Mouse (Mus musculus) heart, embryonic 13.5 days (tissue): ENCODE measurements around the gene Grb2. TPM values are rescaled to one million over a fixed set of nuclear protein-coding genes. Genes with fewer than 3 reads are reported as not detected.

Experiments
- ATAC-seq: fragments of 200-750 bp; cut with Nextera tagmentation; 2 replicates; pipeline ENCODE4 v1.8.0; 2017; ENCODE audit warnings: moderate TSS enrichment; ENCODE audit not compliant: insufficient number of reproducible peaks, low FRiP score, low TSS enrichment; ENCODE audit errors: extremely low read depth
- H3K27ac ChIP-seq: fragments of 300-500 bp; sonication (generic); replicated peaks from 2 replicates; pipeline ENCODE4 v1.5.1; 2015; ENCODE audit warnings: moderate library complexity, mild to moderate bottlenecking, inconsistent platforms
- H3K27me3 ChIP-seq: fragments of 300-500 bp; sonication (generic); replicated peaks from 2 replicates; pipeline ENCODE4 v1.6.1; 2015; ENCODE audit warnings: mild to moderate bottlenecking, inconsistent platforms
- H3K36me3 ChIP-seq: fragments of 300-500 bp; sonication (generic); 2 replicates; pipeline ENCODE4 v1.6.1; 2015; ENCODE audit warnings: mild to moderate bottlenecking, inconsistent platforms
- H3K4me1 ChIP-seq: fragments of 300-500 bp; sonication (generic); 2 replicates; pipeline ENCODE4 v1.6.1; 2015; ENCODE audit warnings: inconsistent platforms
- H3K4me2 ChIP-seq: fragments of 300-500 bp; sonication (generic); 2 replicates; pipeline ENCODE4 v1.6.1; 2015; ENCODE audit warnings: inconsistent platforms, mild to moderate bottlenecking, moderate library complexity
- H3K4me3 ChIP-seq: fragments of 300-500 bp; sonication (generic); 2 replicates; pipeline ENCODE4 v1.5.1; 2015; ENCODE audit warnings: moderate library complexity, mild to moderate bottlenecking, inconsistent platforms
- H3K9ac ChIP-seq: fragments of 300-500 bp; sonication (generic); 2 replicates; pipeline ENCODE4 v1.6.1; 2015; ENCODE audit warnings: inconsistent platforms, mild to moderate bottlenecking, moderate library complexity
- H3K9me3 ChIP-seq: fragments of 300-500 bp; sonication (generic); 2 replicates; pipeline ENCODE4 v1.6.1; 2016; ENCODE audit warnings: inconsistent platforms
- WGBS: fragments of 180-500 bp; shearing (Covaris S2); methylation state at CpG from one replicate; pipeline ENCODE4 v1.1.7; 2015; ENCODE audit warnings: mixed read lengths; 5-methylcytosine and 5-hydroxymethylcytosine counted together
- polyA plus RNA-seq: library from polyadenylated mRNA; unstranded; fragments of >200 nt; fragmentation: Nextera tagmentation; extraction: Ambion mirVana; gene quantifications from 2 replicates; pipeline ENCODE4 v1.2.1, GENCODE M21; 2015

Grb2 gene
- polyA plus RNA-seq, 1 experiment from 2014 or later, result 90.0 TPM

GRCm38 (mm10) chr11:115697722-115698121 is 10.7 kb downstream of the Grb2 start:
- Histone ChIP-seq H3K9ac (peak overlapping the region; percentile 89; the same call in 1 of the 2 replicates), H3K4me3 (peak overlapping the region; percentile 73; the same call in 1 of the 2 replicates), H3K27ac (peak overlapping the region; percentile 93), H3K9me3 (no peaks in the 10 kb centered on the region), H3K36me3 (peaks cover 23% of the 10 kb centered on the region), H3K27me3 (no peaks in the 10 kb centered on the region), H3K4me1 (peaks cover 72% of the 10 kb centered on the region), H3K4me2 (peak overlapping the region; percentile 91)
- no peak for ATAC-seq
- WGBS, result 76% methylated on average over 3 of the region's 3 CpGs

DNA sequence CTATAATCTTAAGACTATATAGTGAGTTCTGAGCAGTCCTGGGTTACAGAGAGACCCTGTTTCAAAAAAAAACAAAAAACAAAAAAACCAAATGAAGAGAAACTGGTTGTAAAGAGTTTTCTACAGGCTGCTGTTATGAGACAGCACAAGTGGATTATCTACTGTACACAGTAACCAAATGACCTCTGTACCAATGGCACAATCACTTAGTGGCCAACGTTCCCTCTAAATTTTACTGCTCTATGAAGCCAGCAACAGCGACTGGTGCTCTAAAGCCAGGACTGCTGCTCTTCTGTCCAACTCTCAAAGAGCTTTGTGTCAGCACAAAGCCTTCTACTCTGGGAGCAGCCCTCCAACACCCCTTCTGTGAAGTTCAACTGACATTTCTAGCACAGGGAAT is 11.3 kb downstream of the Grb2 start:
- Histone ChIP-seq H3K9me3 (no peaks in the 10 kb centered on the region), H3K27ac (peak overlapping the region; percentile 93), H3K4me3 (no peak overlapping the region), H3K9ac (peak overlapping the region; percentile 19; the same call in 1 of the 2 replicates), H3K4me1 (peaks cover 78% of the 10 kb centered on the region), H3K27me3 (no peaks in the 10 kb centered on the region), H3K36me3 (peaks cover 23% of the 10 kb centered on the region), H3K4me2 (peak overlapping the region; percentile 91)
- 61% methylated on average over 2 of the region's 2 CpGs for WGBS
- no peak for ATAC-seq

DNA sequence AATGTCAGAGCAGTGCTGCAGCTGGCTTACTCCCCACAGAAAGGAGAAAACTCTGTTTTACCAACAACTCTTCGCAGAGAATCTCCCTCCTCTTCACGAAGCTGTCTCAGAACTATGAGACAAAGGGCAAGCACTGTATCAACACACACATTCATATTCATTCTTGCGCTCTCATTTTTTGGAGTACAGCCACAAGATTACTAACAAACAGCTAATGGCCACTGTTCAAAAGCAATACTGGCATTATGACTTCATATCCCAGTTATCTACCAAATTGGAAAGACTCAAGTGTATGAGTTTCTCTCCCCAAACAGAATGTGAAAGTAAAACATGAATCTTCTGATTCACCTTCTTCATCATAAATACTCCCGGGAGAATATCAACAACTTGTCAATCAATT is 11.9 kb downstream of the Grb2 start:
- Histone ChIP-seq H3K9ac (peak overlapping the region; percentile 41; the same call in 1 of the 2 replicates), H3K4me2 (peak overlapping the region; percentile 3; the same call in 1 of the 2 replicates), H3K4me1 (peaks cover 85% of the 10 kb centered on the region), H3K27me3 (no peaks in the 10 kb centered on the region), H3K9me3 (no peaks in the 10 kb centered on the region), H3K4me3 (no peak overlapping the region), H3K27ac (peak overlapping the region; percentile 93), H3K36me3 (peaks cover 23% of the 10 kb centered on the region)
- no peak for ATAC-seq
- 75% methylated on average over 4 of the region's 4 CpGs for WGBS

GRCm38 (mm10) chr11:115693979-115694578 is 14.3 kb downstream of the Grb2 start:
- 78% methylated on average over 12 of the region's 12 CpGs for WGBS
- H3K27me3 ChIP-seq, result no peaks in the 10 kb centered on the region
- no peak overlapping the region for H3K4me2 ChIP-seq
- H3K4me3 ChIP-seq, result no peak overlapping the region
- H3K36me3 ChIP-seq, result peaks cover 31% of the 10 kb centered on the region
- no peaks in the 10 kb centered on the region for H3K9me3 ChIP-seq
- no peak overlapping the region; the same call in 1 of the 2 replicates for H3K9ac ChIP-seq
- H3K4me1 ChIP-seq, result peaks cover 85% of the 10 kb centered on the region
- ATAC-seq, result no peak
- 0 out of 2 replicates have a peak overlapping the region, but pooled peaks have one; percentile 24 for H3K27ac ChIP-seq

- no peak overlapping the region for H3K4me2 ChIP-seq
- ATAC-seq, result no peak
- peak overlapping the region; percentile 48 for H3K9ac ChIP-seq
- peaks cover 77% of the 10 kb centered on the region for H3K4me1 ChIP-seq
- peaks cover 33% of the 10 kb centered on the region for H3K36me3 ChIP-seq
- H3K4me3 ChIP-seq, result no peak overlapping the region
- H3K9me3 ChIP-seq, result no peaks in the 10 kb centered on the region
- WGBS, result 42% methylated on average over 5 of the region's 5 CpGs
- peak overlapping the region; percentile 80 for H3K27ac ChIP-seq
- H3K27me3 ChIP-seq, result no peaks in the 10 kb centered on the region
Measured at GRCm38 (mm10) chr11:115692800-115693199, 15.6 kb downstream of the Grb2 start.

DNA sequence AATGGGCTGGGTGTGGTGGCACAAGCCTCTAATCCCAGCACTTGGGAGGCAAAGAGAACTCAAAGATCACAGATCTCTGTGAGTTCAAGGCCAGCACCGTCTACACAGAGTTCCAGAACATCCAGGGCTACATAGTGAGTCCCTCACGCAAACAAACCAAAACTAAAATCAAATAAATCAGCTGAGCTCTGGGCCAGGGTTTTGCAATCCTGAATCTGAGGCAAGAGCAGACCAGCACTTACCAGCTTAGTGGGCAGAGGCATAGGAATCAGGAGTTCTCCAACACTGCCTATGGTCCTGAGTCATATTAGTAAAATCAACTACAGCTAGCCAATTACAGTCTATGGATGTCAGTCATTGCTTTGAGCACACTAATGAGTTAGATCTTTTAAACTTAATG is 16.4 kb downstream of the Grb2 start:
- peak overlapping the region; percentile 80 for H3K27ac ChIP-seq
- WGBS, result 95% methylated on average over 2 of the region's 2 CpGs
- ATAC-seq, result no peak
- H3K27me3 ChIP-seq, result no peaks in the 10 kb centered on the region
- H3K9me3 ChIP-seq, result no peaks in the 10 kb centered on the region
- H3K4me3 ChIP-seq, result no peak overlapping the region
- peaks cover 73% of the 10 kb centered on the region for H3K4me1 ChIP-seq
- no peak overlapping the region for H3K4me2 ChIP-seq
- H3K9ac ChIP-seq, result no peak overlapping the region
- H3K36me3 ChIP-seq, result peaks cover 31% of the 10 kb centered on the region

- peaks cover 72% of the 10 kb centered on the region for H3K4me1 ChIP-seq
- WGBS, result 91% methylated on average over 5 of the region's 5 CpGs
- H3K4me3 ChIP-seq, result no peak overlapping the region
- no peaks in the 10 kb centered on the region for H3K9me3 ChIP-seq
- peak overlapping the region; percentile 53 for H3K4me2 ChIP-seq
- H3K36me3 ChIP-seq, result peaks cover 31% of the 10 kb centered on the region
- no peak overlapping the region for H3K9ac ChIP-seq
- H3K27ac ChIP-seq, result peak overlapping the region; percentile 80
- no peaks in the 10 kb centered on the region for H3K27me3 ChIP-seq
- ATAC-seq, result no peak
Measured at GRCm38 (mm10) chr11:115691511-115691910, 16.9 kb downstream of the Grb2 start.

- Histone ChIP-seq H3K36me3 (peaks cover 31% of the 10 kb centered on the region), H3K9me3 (no peaks in the 10 kb centered on the region), H3K27me3 (no peaks in the 10 kb centered on the region), H3K4me1 (peaks cover 72% of the 10 kb centered on the region), H3K4me2 (peak overlapping the region; percentile 53), H3K27ac (peak overlapping the region; percentile 80), H3K4me3 (0 out of 2 replicates have a peak overlapping the region, but pooled peaks have one; percentile 18), H3K9ac (0 out of 2 replicates have a peak overlapping the region, but pooled peaks have one; percentile 24)
- WGBS, result 46% methylated on average over 5 of the region's 5 CpGs
- no peak for ATAC-seq
Measured at GRCm38 (mm10) chr11:115691013-115691412, 17.4 kb downstream of the Grb2 start.

GRCm38 (mm10) chr11:115690356-115690755 is 18.0 kb downstream of the Grb2 start:
- no peaks in the 10 kb centered on the region for H3K9me3 ChIP-seq
- no peaks in the 10 kb centered on the region for H3K27me3 ChIP-seq
- H3K4me3 ChIP-seq, result no peak overlapping the region
- H3K9ac ChIP-seq, result peak overlapping the region; percentile 33; the same call in 1 of the 2 replicates
- H3K4me2 ChIP-seq, result peak overlapping the region; percentile 53
- peaks cover 72% of the 10 kb centered on the region for H3K4me1 ChIP-seq
- H3K36me3 ChIP-seq, result peaks cover 24% of the 10 kb centered on the region
- no peak for ATAC-seq
- peak overlapping the region; percentile 80 for H3K27ac ChIP-seq
- WGBS, result 54% methylated on average over 5 of the region's 5 CpGs

DNA sequence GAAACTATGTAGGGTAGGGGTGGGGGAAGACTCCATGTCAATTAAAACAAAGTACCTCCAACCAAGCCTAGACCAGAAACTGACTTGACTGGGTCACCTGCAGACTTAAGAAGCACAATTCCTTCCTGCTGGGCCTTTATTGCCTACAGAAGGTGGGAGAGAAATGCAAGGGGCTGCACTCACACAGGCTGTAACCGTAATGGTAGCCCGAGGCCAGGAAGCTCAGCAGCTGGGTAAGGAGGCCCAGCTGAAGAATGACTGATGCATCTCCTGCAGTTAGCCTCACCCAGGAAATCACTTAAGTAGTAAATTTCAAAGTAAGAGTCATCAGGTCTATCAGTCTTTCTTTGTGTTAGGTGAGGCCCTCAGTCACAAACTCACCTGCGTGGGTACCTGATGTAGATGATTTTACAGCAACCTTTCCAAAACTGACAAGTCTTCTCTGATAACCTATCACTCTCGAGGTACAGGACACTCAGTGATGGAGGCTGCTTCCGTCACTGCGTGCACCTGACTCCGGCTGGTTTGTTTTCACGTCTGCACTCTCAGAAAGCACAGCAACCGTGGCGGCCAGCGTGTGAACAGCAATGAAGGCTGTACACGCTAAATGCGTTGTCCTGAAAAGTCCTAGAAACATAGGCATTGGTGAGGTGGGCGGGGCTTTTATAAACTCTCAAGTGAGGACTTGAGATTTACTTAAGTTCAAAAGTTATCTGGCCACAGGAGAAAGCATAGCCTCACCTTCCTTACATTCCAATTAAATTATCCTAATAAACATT is 19.1 kb downstream of the Grb2 start:
- no peak for ATAC-seq
- H3K4me2 ChIP-seq, result no peak overlapping the region
- WGBS, result 90% methylated on average over 14 of the region's 14 CpGs
- H3K36me3 ChIP-seq, result peaks cover 23% of the 10 kb centered on the region
- no peak overlapping the region for H3K27ac ChIP-seq
- no peak overlapping the region for H3K4me3 ChIP-seq
- no peak overlapping the region for H3K9ac ChIP-seq
- H3K9me3 ChIP-seq, result no peaks in the 10 kb centered on the region
- peaks cover 74% of the 10 kb centered on the region for H3K4me1 ChIP-seq
- no peaks in the 10 kb centered on the region for H3K27me3 ChIP-seq

- Histone ChIP-seq H3K27me3 (no peaks in the 10 kb centered on the region), H3K4me2 (peak overlapping the region; percentile 39), H3K36me3 (peaks cover 51% of the 10 kb centered on the region), H3K9me3 (no peaks in the 10 kb centered on the region), H3K27ac (peak overlapping the region; percentile 78), H3K4me1 (peaks cover 45% of the 10 kb centered on the region), H3K9ac (no peak overlapping the region), H3K4me3 (no peak overlapping the region)
- 39% methylated on average over 6 of the region's 6 CpGs for WGBS
- ATAC-seq, result no peak
Measured at GRCm38 (mm10) chr11:115686369-115686768, 22.0 kb downstream of the Grb2 start.
